Mouse (Mus musculus): Measurements from ENCODE around the gene Gm20671. TPM values are rescaled to one million over a fixed set of nuclear protein-coding genes. Genes with fewer than 3 reads are reported as not detected.
"Not testable (repeated sequence)": the region's sequence is repeated elsewhere in the genome, so short reads cannot be mapped to it uniquely, and the experiment has no call there.

The Gm20671 gene
- polyA plus RNA-seq, 1 experiment from 2014 or later = not detected

- no peak overlapping the region; the same call in 1 of the 2 replicates for H3K9ac ChIP-seq (replicated peaks)
- H3K4me3 ChIP-seq = peak overlapping the region; percentile 18; the same call in 1 of the 2 replicates
- no peak for ATAC-seq (ENCODE audit: low FRiP score, low read depth)
Measured at GRCm38 (mm10) chr5:32745705-32746655, 80.9 kb downstream of the Gm20671 start.

GRCm38 (mm10) chr5:32742149-32742548, 84.8 kb downstream of the Gm20671 start:
- H3K27me3 ChIP-seq = no peaks in the 10 kb centered on the region
- ATAC-seq (ENCODE audit: low FRiP score, low read depth) = no peak
- H3K4me2 ChIP-seq (replicated peaks) = no peak overlapping the region
- H3K27ac ChIP-seq (replicated peaks) = peak overlapping the region; percentile 55; the same call in 1 of the 2 replicates
- peaks cover 28% of the 10 kb centered on the region for H3K4me1 ChIP-seq
- H3K36me3 ChIP-seq = no peaks in the 10 kb centered on the region
- H3K4me3 ChIP-seq = no peak overlapping the region
- H3K9me3 ChIP-seq = no peaks in the 10 kb centered on the region
- no peak overlapping the region for H3K9ac ChIP-seq (replicated peaks)
- WGBS = 46% methylated on average over 9 of the region's 9 CpGs

More at GRCm38 (mm10) chr5:32745705-32746655, 80.9 kb downstream of the Gm20671 start:
- H3K4me1 ChIP-seq = peaks cover 32% of the 10 kb centered on the region
- 8% methylated on average over 6 of the region's 10 CpGs for WGBS
- H3K9me3 ChIP-seq = no peaks in the 10 kb centered on the region
- peak overlapping the region; percentile 46; the same call in 1 of the 2 replicates for H3K27ac ChIP-seq (replicated peaks)
- H3K36me3 ChIP-seq = no peaks in the 10 kb centered on the region
- H3K27me3 ChIP-seq = no peaks in the 10 kb centered on the region
- peak overlapping the region; percentile 26 for H3K4me2 ChIP-seq (replicated peaks)

DNA sequence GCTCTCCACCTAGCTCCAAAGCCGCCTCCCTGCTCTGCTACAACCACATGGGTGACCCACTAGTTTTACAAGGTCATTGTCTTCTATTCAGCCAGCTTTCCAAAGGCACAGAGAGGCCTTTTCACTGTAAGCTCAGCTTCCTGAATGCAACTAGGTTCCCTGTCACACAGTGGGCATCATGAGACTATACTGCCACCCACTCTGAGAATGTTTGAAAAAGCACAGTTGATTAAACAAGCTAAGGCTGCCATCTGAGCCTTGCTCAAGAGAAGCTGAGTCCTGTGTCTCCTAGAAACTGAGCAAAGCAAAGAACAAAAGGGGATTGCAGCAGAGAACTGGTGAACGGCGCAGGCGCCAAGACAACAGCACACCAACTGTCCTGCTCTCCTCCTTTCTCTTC, 85.5 kb downstream of the Gm20671 start:
- not testable (repeated sequence) for H3K9ac ChIP-seq (replicated peaks); H3K4me2 ChIP-seq (replicated peaks); H3K4me3 ChIP-seq; H3K9me3 ChIP-seq; H3K36me3 ChIP-seq; H3K27me3 ChIP-seq
- Histone ChIP-seq H3K27ac (replicated peaks) (peak overlapping the region; percentile 56), H3K4me1 (peaks cover 26% of the 10 kb centered on the region)
- WGBS = 62% methylated on average over 4 of the region's 4 CpGs
- ATAC-seq (ENCODE audit: low FRiP score, low read depth) = peak; percentile 11; the same call in 1 of the 2 replicates

- H3K36me3 ChIP-seq; H3K4me2 ChIP-seq (replicated peaks); H3K4me3 ChIP-seq; H3K27me3 ChIP-seq; H3K9ac ChIP-seq (replicated peaks); ATAC-seq (ENCODE audit: low FRiP score, low read depth); H3K9me3 ChIP-seq: not testable (repeated sequence)
- WGBS = 87% methylated on average over 8 of the region's 8 CpGs
- Histone ChIP-seq H3K27ac (replicated peaks) (peak overlapping the region; percentile 56; the same call in 1 of the 2 replicates), H3K4me1 (peaks cover 21% of the 10 kb centered on the region)
Measured at GRCm38 (mm10) chr5:32740850-32741249, 86.1 kb downstream of the Gm20671 start.

GRCm38 (mm10) chr5:32740138-32740537, 86.8 kb downstream of the Gm20671 start:
- no peak overlapping the region for H3K4me2 ChIP-seq (replicated peaks)
- peaks cover 18% of the 10 kb centered on the region; the same call in 1 of the 2 replicates for H3K4me1 ChIP-seq
- no peak overlapping the region for H3K9ac ChIP-seq (replicated peaks)
- H3K27ac ChIP-seq (replicated peaks) = no peak overlapping the region
- no peak overlapping the region for H3K4me3 ChIP-seq
- H3K27me3 ChIP-seq = no peaks in the 10 kb centered on the region
- no peak for ATAC-seq (ENCODE audit: low FRiP score, low read depth)
- H3K36me3 ChIP-seq = peaks cover 9% of the 10 kb centered on the region
- no peaks in the 10 kb centered on the region for H3K9me3 ChIP-seq
- WGBS = 96% methylated on average over 3 of the region's 3 CpGs

DNA sequence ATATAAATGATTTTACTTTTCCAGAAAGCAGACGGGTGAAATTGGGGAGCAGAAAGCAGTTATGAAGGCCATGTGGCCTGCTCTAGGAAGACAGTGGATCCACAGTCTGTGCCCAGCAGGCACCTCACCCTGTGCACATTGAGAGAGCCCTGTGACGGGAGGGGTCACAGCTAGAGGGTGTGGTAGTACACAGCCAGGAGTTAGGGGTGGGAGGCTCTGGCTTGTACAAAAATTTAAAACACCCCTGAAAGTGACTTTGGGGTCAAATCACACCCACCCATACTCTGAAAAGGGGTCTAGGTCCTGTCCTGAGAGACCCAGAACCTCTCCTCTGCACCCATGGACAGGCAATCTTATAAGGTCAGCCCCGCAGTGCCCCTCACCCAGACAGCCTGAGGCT, 90.1 kb downstream of the Gm20671 start:
- H3K27ac ChIP-seq (replicated peaks); H3K9ac ChIP-seq (replicated peaks); H3K4me1 ChIP-seq; H3K4me2 ChIP-seq (replicated peaks); H3K4me3 ChIP-seq; ATAC-seq (ENCODE audit: low FRiP score, low read depth); H3K9me3 ChIP-seq; H3K27me3 ChIP-seq: not testable (repeated sequence)
- peaks cover 21% of the 10 kb centered on the region for H3K36me3 ChIP-seq
- 92% methylated on average over 3 of the region's 3 CpGs for WGBS

- Histone ChIP-seq H3K36me3 (peaks cover 21% of the 10 kb centered on the region), H3K9ac (replicated peaks) (no peak overlapping the region), H3K27ac (replicated peaks) (no peak overlapping the region), H3K4me1 (no peaks in the 10 kb centered on the region), H3K4me3 (no peak overlapping the region), H3K9me3 (0 out of 2 replicates have a peak, but pooled peaks cover 3% of the 10 kb centered on the region), H3K4me2 (replicated peaks) (no peak overlapping the region), H3K27me3 (no peaks in the 10 kb centered on the region)
- no peak for ATAC-seq (ENCODE audit: low FRiP score, low read depth)
- WGBS = 96% methylated on average over 6 of the region's 6 CpGs
Measured at GRCm38 (mm10) chr5:32735779-32736178, 91.1 kb downstream of the Gm20671 start.

DNA sequence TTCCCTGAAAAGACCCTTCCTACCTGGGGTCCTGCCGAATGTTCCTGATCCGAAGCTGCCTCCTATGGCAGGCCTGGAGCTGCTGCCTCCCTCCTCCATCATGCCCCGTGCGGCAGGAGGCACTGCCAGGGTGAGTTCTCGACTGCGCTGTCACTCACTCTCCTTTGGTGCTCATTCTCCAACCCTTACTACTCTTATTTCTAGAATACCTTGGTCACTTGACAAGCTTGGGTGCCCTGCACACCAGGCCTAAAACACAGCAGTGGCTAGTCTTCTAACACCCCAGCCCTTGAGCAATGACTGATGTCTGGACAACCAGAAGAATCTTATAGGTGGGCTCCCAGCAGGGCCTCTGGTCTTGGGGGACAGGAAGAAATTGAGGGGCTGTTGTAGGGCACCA, 93.0 kb downstream of the Gm20671 start:
- not testable (repeated sequence) for H3K27ac ChIP-seq (replicated peaks); H3K9ac ChIP-seq (replicated peaks); H3K4me1 ChIP-seq; H3K4me2 ChIP-seq (replicated peaks); H3K9me3 ChIP-seq; H3K27me3 ChIP-seq; H3K4me3 ChIP-seq
- WGBS = 93% methylated on average over 6 of the region's 6 CpGs
- H3K36me3 ChIP-seq = peaks cover 24% of the 10 kb centered on the region
- ATAC-seq (ENCODE audit: low FRiP score, low read depth) = peak; percentile 56; the same call in 1 of the 2 replicates

- Histone ChIP-seq H3K9ac (replicated peaks) (no peak overlapping the region), H3K4me2 (replicated peaks) (no peak overlapping the region), H3K4me1 (no peaks in the 10 kb centered on the region), H3K27me3 (no peaks in the 10 kb centered on the region), H3K36me3 (peaks cover 8% of the 10 kb centered on the region; the same call in 1 of the 2 replicates), H3K27ac (replicated peaks) (no peak overlapping the region), H3K9me3 (no peaks in the 10 kb centered on the region), H3K4me3 (no peak overlapping the region)
- 90% methylated on average over 8 of the region's 8 CpGs for WGBS
- ATAC-seq (ENCODE audit: low FRiP score, low read depth) = no peak
Measured at GRCm38 (mm10) chr5:32728851-32729250, 98.1 kb downstream of the Gm20671 start.

GRCm38 (mm10) chr5:32728300-32728699, 98.6 kb downstream of the Gm20671 start:
- Histone ChIP-seq H3K27ac (replicated peaks) (no peak overlapping the region), H3K4me1 (no peaks in the 10 kb centered on the region), H3K36me3 (0 out of 2 replicates have a peak, but pooled peaks cover 3% of the 10 kb centered on the region), H3K9ac (replicated peaks) (no peak overlapping the region), H3K4me3 (no peak overlapping the region), H3K27me3 (no peaks in the 10 kb centered on the region), H3K9me3 (no peaks in the 10 kb centered on the region), H3K4me2 (replicated peaks) (no peak overlapping the region)
- ATAC-seq (ENCODE audit: low FRiP score, low read depth) = no peak
- WGBS = 85% methylated on average over 7 of the region's 7 CpGs

DNA sequence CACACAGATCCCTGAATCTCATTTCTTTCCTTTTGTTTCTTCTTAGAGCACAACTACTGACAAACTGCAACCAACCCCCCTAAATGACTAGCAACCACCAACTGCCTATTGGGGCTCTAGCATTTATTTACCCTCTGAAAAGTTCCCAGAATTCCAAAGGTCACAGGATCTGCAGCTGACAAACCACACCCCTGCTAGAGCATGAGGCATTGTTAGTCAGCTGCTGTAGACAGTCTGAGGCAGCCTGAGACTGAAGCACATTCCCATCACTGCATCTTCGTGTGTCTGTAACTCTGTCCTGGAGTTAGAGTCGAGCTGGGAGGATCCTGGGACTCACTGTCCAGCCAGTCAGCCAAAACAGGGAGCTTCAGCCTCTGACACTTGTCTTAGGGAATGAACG, 101.5 kb downstream of the Gm20671 start:
- WGBS = 76% methylated on average over 3 of the region's 3 CpGs
- ATAC-seq (ENCODE audit: low FRiP score, low read depth) = not testable (repeated sequence)

GRCm38 (mm10) chr5:32723981-32724380, 102.9 kb downstream of the Gm20671 start:
- H3K4me2 ChIP-seq (replicated peaks) = no peak overlapping the region
- H3K4me3 ChIP-seq = no peak overlapping the region
- no peak overlapping the region for H3K9ac ChIP-seq (replicated peaks)
- WGBS = 88% methylated on average over 7 of the region's 7 CpGs
- no peak overlapping the region for H3K27ac ChIP-seq (replicated peaks)
- no peaks in the 10 kb centered on the region for H3K4me1 ChIP-seq
- ATAC-seq (ENCODE audit: low FRiP score, low read depth) = no peak
- no peaks in the 10 kb centered on the region for H3K9me3 ChIP-seq
- H3K27me3 ChIP-seq = no peaks in the 10 kb centered on the region
- no peaks in the 10 kb centered on the region for H3K36me3 ChIP-seq

More for the DNA sequence above, 101.5 kb downstream of the Gm20671 start:
- H3K9me3 ChIP-seq; H3K27ac ChIP-seq (replicated peaks); H3K4me3 ChIP-seq; H3K4me2 ChIP-seq (replicated peaks); H3K4me1 ChIP-seq; H3K36me3 ChIP-seq; H3K9ac ChIP-seq (replicated peaks); H3K27me3 ChIP-seq: not testable (repeated sequence)
